Mouse (Mus musculus): ENCODE measurements around the gene Ptar1. TPM values are rescaled to one million over a fixed set of nuclear protein-coding genes. Genes with fewer than 3 reads are reported as not detected.

Ptar1 gene
- total and polyA plus RNA-seq, 2 experiments from 2014 or later: 4.1 to 17.0 TPM

- ATAC-seq (ENCODE audit: insufficient read depth, low read depth): no peak
- 88% methylated on average over 10 of the region's 10 CpGs for WGBS
- Histone ChIP-seq H3K27ac (ENCODE audit: low read depth) (no peak overlapping the region), H3K9me3 (replicated peaks; ENCODE audit: control insufficient read depth, low read length) (no peaks in the 10 kb centered on the region), H3K4me3 (ENCODE audit: low read depth, low read length) (no peak overlapping the region), H3K9ac (replicated peaks; ENCODE audit: low read depth, low read length) (no peak overlapping the region), H3K4me2 (ENCODE audit: low read depth, low read length) (no peak overlapping the region), H3K4me1 (ENCODE audit: control insufficient read depth, insufficient read depth) (0 out of 2 replicates have a peak, but pooled peaks cover 7% of the 10 kb centered on the region), H3K27me3 (ENCODE audit: control insufficient read depth, insufficient read depth, low read length) (no peaks in the 10 kb centered on the region), H3K36me3 (replicated peaks; ENCODE audit: control insufficient read depth, insufficient read depth, low read length) (peaks cover 33% of the 10 kb centered on the region)
- no peak for DNase-seq (ENCODE audit: low spot score)
- TF ChIP-seq EP300 (IDR thresholded peaks at IDR 0.05; ENCODE audit: low read depth) (no peak), CTCF (IDR thresholded peaks at IDR 0.05; ENCODE audit: low read depth) (no peak)
Observed at GRCm38 (mm10) chr19:23702896-23703295, 15.7 kb downstream of the Ptar1 start.

- DNase-seq (ENCODE audit: low spot score) (no peak), ATAC-seq (ENCODE audit: insufficient read depth, low read depth) (no peak)
- Histone ChIP-seq H3K4me3 (ENCODE audit: low read depth, low read length) (no peak overlapping the region), H3K9me3 (replicated peaks; ENCODE audit: control insufficient read depth, low read length) (no peaks in the 10 kb centered on the region), H3K4me2 (ENCODE audit: low read depth, low read length) (no peak overlapping the region), H3K9ac (replicated peaks; ENCODE audit: low read depth, low read length) (no peak overlapping the region), H3K27ac (ENCODE audit: low read depth) (no peak overlapping the region), H3K27me3 (ENCODE audit: control insufficient read depth, insufficient read depth, low read length) (no peaks in the 10 kb centered on the region), H3K36me3 (replicated peaks; ENCODE audit: control insufficient read depth, insufficient read depth, low read length) (peaks cover 39% of the 10 kb centered on the region), H3K4me1 (ENCODE audit: control insufficient read depth, insufficient read depth) (0 out of 2 replicates have a peak, but pooled peaks cover 6% of the 10 kb centered on the region)
- TF ChIP-seq CTCF (IDR thresholded peaks at IDR 0.05; ENCODE audit: low read depth) (no peak), EP300 (IDR thresholded peaks at IDR 0.05; ENCODE audit: low read depth) (no peak)
- 90% methylated on average over 5 of the region's 5 CpGs for WGBS
Observed at GRCm38 (mm10) chr19:23705383-23705782, 18.2 kb downstream of the Ptar1 start.

GRCm38 (mm10) chr19:23746506-23746905 is 59.3 kb downstream of the Ptar1 start:
- ATAC-seq (ENCODE audit: insufficient read depth, low read depth) (no peak), DNase-seq (ENCODE audit: low spot score) (no peak)
- Histone ChIP-seq H3K27me3 (ENCODE audit: control insufficient read depth, insufficient read depth, low read length) (no peaks in the 10 kb centered on the region), H3K9ac (replicated peaks; ENCODE audit: low read depth, low read length) (no peak overlapping the region), H3K9me3 (replicated peaks; ENCODE audit: control insufficient read depth, low read length) (no peaks in the 10 kb centered on the region), H3K36me3 (replicated peaks; ENCODE audit: control insufficient read depth, insufficient read depth, low read length) (no peaks in the 10 kb centered on the region), H3K4me2 (ENCODE audit: low read depth, low read length) (no peak overlapping the region), H3K4me3 (ENCODE audit: low read depth, low read length) (no peak overlapping the region), H3K4me1 (ENCODE audit: control insufficient read depth, insufficient read depth) (no peaks in the 10 kb centered on the region), H3K27ac (ENCODE audit: low read depth) (no peak overlapping the region)
- WGBS: 75% methylated on average over 3 of the region's 3 CpGs
- no peak for TF ChIP-seq EP300 (IDR thresholded peaks at IDR 0.05; ENCODE audit: low read depth)
- TF ChIP-seq CTCF (IDR thresholded peaks at IDR 0.05; ENCODE audit: low read depth): no peak

GRCm38 (mm10) chr19:23757011-23757410 is 69.8 kb downstream of the Ptar1 start:
- H3K4me3 ChIP-seq (ENCODE audit: low read depth, low read length): no peak overlapping the region
- no peaks in the 10 kb centered on the region for H3K4me1 ChIP-seq (ENCODE audit: control insufficient read depth, insufficient read depth)
- no peaks in the 10 kb centered on the region for H3K36me3 ChIP-seq (replicated peaks; ENCODE audit: control insufficient read depth, insufficient read depth, low read length)
- 0 out of 2 replicates have a peak overlapping the region, but pooled peaks have one; percentile 29 for H3K4me2 ChIP-seq (ENCODE audit: low read depth, low read length)
- peaks cover 22% of the 10 kb centered on the region for H3K27me3 ChIP-seq (ENCODE audit: control insufficient read depth, insufficient read depth, low read length)
- H3K9ac ChIP-seq (replicated peaks; ENCODE audit: low read depth, low read length): no peak overlapping the region
- peak; percentile 7 for DNase-seq (ENCODE audit: low spot score)
- WGBS: 8% methylated on average over 7 of the region's 7 CpGs
- 0 out of 2 replicates have a peak, but pooled peaks cover 3% of the 10 kb centered on the region for H3K9me3 ChIP-seq (replicated peaks; ENCODE audit: control insufficient read depth, low read length)
- H3K27ac ChIP-seq (ENCODE audit: low read depth): no peak overlapping the region
- ATAC-seq (ENCODE audit: insufficient read depth, low read depth): no peak
- TF ChIP-seq CTCF (IDR thresholded peaks at IDR 0.05; ENCODE audit: low read depth) (no peak), EP300 (IDR thresholded peaks at IDR 0.05; ENCODE audit: low read depth) (no peak)

DNA sequence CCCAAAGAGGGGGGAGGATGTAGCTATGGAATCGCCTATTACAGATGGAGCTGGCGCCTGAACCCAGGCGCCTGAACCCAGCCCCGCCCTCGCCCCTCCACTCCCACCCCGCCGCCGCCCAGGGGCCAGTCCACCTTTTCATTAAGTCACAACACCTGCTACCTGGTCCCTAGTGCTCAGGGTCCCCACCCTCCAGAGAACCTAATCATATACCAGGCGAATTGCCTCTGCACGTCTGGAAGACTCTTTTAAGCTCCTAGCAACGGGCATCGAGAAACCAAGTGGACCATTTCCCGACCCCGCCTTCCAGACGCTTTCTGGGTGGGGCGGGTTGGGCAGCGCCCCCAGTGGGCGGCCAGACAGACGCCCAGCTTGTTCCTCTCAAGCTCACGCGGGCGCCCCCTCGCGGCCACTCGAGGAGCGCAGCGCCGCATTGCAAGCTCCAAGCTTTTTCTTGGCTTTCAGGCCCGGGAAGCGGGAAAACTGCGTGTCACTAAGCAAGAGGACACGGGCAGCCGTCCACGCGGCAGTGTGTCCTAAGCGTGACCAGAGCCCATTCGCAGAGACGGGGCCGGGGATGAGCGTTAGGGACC is 70.8 kb downstream of the Ptar1 start:
- no peaks in the 10 kb centered on the region for H3K36me3 ChIP-seq (replicated peaks; ENCODE audit: control insufficient read depth, insufficient read depth, low read length)
- H3K27me3 ChIP-seq (ENCODE audit: control insufficient read depth, insufficient read depth, low read length): peaks cover 22% of the 10 kb centered on the region
- ATAC-seq (ENCODE audit: insufficient read depth, low read depth): peak; percentile 84

More for the DNA sequence above, 70.8 kb downstream of the Ptar1 start:
- Histone ChIP-seq H3K4me3 (ENCODE audit: low read depth, low read length) (peak overlapping the region; percentile 67), H3K9me3 (replicated peaks; ENCODE audit: control insufficient read depth, low read length) (0 out of 2 replicates have a peak, but pooled peaks cover 3% of the 10 kb centered on the region), H3K4me1 (ENCODE audit: control insufficient read depth, insufficient read depth) (no peaks in the 10 kb centered on the region), H3K4me2 (ENCODE audit: low read depth, low read length) (peak overlapping the region; percentile 82), H3K27ac (ENCODE audit: low read depth) (peak overlapping the region; percentile 71), H3K9ac (replicated peaks; ENCODE audit: low read depth, low read length) (peak overlapping the region; percentile 49)
- no peak for TF ChIP-seq EP300 (IDR thresholded peaks at IDR 0.05; ENCODE audit: low read depth)
- peak; percentile 98 for TF ChIP-seq CTCF (IDR thresholded peaks at IDR 0.05; ENCODE audit: low read depth)
- WGBS: 1% methylated on average over 40 of the region's 40 CpGs
- peak; percentile 90 for DNase-seq (ENCODE audit: low spot score)
